Mouse (Mus musculus) spleen, postnatal 14 days (tissue): ENCODE measurements at regions not wholly inside any gene's neighbourhood (a gene's known extent, or its start where the extent isn't known, plus 50 kb on each side); places are given as distances from the start of the nearest gene placed in this dataset.
"Not testable (repeated sequence)": the region's sequence is repeated elsewhere in the genome, so short reads cannot be mapped to it uniquely, and the experiment has no call there.

Source experiments
- DNase-seq, 2 experiments: peaks; one replicate each; pipeline ENCODE4 v3.0.0; 2021 to 2022; ENCODE audit warnings: low spot score in 2 of 2

DNA sequence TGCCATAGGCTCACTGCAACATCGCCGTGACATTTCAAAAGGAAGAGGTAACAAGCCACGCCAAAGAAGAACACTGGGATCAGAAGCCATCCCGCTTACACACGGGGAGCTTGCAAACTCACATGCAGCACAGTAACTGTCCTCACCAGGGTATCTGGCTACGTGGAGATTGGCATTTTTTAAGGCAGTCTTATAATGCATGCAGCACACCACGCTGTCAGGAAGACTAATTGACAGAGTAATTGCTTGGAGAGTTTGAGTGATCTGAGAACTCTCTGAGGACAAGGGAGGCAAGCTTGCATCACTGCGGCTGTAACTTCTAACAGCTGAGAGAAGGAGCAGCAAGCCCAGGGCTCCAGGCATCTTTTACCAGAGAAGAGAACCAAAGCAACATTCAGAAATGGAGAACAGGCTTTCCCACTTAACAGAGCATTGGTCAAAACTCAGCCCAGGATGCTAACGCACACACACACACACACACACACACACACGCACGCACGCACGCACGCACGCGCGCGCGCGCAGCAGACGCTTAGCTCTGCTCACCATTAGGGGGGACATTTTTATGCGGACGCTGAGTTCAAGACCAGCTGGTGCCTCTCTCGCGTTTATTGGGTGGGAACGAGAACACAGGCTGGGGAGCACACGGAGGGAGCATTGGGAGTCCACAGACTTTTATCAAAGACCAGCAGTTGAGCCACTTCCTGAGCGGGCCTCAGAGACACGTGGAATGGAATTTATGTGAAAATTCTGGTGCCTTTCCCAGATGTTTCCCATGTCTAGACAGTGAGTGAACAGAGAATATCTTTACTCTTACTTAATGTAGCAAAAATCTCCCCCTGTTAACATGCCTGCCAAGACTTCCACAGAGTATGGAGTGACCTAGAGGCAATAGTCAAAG is 66.6 kb downstream of the 1700129C05Rik start:
- no peak for DNase-seq

DNA sequence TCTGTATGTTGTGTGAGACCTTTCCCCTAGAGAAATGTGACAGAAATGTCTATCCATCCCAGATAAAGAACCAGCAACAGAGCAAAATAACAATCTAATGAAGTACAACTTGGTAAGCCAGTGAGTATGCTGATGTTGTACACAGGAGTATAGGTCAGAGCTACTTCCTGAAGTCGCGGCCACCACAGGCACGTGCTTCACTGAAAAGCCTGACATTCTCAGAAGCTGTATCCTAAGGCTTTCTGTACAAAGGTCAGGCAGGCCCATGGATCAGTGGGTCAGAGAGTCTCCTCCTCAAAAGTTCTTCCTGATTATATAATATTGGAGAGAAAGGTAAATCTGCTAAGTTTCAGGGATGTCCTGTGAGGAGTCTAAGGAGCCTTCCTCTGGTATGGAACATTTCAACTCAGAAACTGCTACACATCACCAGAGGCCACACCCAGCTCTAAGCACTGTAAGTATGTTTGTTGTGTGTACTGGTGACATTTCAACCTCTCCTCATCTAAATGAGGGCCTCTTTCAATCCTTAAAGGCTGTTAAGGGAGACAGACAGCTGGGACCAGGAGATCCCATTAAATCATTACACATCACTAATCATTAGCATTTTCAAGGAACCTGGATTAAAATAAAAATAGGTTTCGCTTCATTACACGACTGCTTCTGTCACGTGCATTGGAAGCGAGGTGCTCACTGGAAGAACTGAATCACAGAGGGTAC is 70.2 kb downstream of the 1700129C05Rik start:
- no peak for DNase-seq

DNA sequence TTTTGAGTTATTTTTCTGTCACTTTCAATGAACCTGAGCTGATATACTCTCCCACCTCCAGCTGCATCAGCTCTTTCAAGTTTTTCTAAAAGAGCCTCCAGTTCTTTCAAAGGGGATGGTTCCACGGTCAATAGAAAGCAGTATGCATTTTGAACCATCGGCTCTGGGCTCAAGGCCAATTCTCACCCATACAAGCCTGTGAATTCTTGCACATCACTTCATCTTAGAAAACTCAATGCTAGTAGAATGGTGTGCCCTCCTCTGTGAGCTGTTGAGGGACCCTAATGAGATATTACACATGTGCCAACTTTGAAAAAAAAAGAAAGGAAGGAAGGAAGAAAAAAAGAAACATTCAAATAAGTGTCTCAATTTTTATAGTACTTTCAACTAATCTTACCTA is 72.6 kb downstream of the 1700129C05Rik start:
- DNase-seq: no peak

DNA sequence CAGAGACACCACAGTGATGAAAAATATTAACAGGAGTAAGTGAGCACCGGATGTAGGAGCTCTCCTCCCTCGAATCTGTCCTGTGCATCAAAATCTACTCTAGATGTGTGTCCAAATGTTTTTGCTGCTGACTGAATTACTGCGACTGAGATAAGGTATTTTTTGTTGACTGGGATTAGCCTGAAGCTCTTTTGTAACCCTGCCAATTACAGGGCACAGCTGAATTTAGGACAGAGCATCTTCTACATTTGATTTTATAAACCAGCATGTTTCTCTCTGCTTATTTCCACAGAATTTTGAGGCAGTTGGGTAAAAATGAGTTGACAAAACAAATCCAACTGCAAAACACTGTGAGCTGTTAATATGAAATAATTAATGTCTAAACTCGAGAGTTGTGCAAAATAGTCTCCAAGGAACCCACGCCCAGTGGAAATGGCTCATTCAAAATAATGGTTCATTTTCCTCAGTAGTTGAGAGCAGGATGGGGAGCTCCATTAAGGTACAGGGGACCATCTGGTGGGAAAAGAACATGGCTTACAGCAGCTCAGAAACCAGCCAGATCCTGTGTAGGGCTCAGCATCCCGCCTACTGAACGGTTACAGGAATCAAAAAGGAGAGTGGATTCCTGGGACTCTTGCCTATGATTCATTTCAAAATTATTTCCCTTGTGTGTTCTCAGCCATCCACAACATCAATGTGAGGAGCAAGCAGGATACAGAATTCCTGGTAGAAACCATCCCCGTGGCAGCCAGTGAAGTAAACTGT is 76.1 kb downstream of the 1700129C05Rik start:
- no peak for DNase-seq

DNA sequence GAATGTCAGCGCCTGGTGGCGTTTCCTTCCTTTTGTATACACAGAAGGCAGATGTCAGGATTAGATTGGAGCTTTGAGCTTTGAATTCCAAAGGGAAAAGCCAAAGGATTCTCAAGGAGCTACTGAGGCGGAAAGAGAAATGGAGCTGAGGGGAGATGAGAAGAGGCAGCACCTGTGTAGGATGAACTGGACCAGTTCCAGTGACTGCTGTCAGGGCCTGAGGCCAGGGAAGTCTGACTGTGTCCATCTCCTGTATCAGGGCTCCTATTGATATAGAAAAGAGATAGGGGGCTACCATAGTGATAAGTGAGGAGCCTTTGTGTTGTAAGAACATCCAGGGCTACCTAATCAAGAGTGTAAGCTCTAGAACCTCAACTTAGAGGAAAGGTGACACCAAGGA is 79.5 kb downstream of the 1700129C05Rik start:
- no peak for DNase-seq

DNA sequence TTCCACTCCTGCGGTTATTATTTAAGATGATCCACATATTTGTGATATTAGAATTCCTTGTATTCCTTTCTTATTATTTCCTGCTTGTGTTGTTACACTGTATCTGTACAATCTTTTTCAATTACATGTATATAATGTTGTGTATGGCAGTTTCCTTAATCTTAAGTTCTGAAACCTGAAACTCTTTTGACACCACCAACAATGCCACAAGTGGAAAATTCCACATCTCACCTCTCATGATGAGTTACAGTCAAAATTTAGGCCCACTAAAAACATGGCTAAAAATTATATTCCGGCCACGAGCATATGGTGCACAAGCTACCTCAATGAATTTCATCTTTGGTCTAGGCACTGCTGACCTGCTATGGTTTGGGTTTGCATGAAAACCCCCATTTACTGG is 85.9 kb downstream of the 1700129C05Rik start:
- DNase-seq: no peak

DNA sequence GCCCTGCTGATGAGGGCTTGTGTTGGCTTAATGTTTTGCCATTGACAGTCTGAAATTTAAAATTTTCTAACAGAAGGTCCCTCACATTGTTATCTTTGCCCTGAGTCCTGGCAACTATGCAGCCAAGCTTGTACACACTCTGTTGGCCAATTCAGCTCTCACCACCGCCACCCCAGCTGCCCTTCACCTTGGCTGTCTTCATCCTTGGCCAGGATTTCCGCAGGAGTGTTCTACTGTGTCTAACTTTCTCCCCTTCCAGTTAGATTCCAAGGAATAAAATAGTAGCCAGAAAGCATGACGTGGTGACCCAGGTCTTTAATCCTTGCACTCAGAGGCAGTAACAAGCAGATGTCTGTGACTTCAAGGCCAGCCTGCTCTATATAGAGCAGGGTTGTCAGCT is 87.4 kb downstream of the 1700129C05Rik start:
- no peak for DNase-seq

DNA sequence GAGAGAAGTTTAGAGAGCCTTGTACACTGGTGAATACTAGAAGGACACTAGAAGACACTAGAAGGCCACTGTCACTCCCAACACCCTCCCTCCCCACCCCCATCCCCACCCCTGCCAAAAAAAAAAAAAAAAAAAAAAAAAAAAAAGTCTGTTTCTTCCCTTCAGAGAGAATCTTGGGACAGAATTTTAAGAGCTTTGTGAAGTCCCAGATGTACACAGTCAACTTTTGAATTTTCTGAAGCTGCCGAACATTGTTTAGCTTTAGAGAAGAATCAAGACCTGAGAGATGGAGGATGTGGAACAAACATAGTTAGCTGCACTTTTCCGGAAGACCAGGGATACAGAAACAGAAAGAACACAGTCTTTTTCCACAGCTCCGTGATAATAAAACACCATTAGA is 90.3 kb downstream of the 1700129C05Rik start:
- DNase-seq: no peak

DNA sequence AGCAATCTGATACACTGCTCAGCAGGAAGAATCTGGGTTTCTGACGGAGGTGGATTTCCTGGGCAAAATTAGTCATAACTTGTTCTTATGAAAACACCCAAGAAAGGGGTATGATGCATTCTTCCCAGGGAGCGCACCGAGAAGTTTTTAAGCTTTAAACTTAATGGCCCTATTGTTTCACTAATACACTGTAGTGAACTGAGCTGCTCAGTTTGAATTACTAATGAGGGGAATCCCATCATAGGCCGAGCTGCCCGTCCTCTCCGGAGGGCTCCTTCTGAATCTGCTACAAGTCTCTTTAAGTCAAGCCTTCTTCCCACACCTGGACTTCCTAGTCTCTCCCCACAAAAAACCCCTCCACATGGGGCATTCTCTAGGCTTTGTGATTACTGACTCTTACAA is 91.2 kb downstream of the 1700129C05Rik start:
- DNase-seq: no peak

DNA sequence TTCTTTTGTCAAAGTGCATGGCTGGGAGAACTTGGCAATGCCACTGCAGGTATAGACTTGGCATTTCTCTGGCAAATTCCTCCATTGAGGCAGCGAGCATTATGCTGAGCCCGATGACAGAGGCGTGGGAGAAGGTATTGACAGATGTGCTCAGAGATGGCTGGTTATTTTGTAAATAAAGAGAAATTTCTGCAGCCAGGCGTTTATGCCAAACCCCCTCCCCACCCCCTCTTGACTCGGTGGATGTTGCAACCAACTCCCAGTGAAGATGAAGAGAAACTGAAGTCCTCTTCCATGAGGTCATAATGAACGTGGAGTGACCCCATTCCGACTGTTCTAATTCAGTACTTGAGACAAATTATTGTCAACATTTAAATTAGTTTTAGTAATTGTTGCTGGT is 97.0 kb downstream of the 1700129C05Rik start:
- DNase-seq: no peak

DNA sequence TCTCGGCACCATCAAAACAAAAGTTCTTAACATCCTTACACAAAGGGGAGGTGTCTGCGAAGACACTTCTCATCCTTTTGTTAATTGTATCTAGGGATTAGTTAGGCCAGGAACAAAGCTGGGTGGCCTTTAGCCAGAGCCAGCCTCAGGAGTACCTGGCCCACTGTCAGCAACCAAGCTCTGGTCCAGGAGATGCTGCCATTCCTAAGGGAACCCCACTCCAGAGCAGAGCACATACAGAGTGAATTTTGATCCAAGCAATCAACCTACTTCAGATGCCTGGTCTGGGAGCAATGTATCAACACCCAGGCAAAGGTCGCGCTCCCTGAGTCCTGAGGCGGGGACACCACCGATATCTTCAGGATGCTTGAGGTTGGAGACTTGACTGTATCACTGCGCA is 97.5 kb downstream of the 1700129C05Rik start:
- no peak for DNase-seq

DNA sequence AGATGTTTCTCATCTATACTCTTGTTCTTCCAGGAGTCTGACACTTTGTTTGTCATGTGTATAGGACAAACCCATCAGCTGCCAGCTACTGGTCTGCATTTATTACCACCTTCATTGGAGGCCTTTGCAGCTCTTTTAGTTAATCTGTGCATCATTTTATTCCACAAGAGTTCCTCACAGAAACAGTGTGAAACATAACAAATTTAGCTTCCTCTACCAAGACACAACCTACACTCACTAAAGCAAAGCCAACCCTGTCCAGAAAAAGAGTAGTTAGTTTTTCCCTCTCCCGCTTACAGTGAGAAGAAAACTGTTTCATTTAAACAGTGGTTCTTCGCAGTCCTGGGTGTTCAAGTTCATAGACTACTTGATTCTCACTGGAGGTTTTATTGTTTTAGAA is 100.5 kb downstream of the 1700129C05Rik start:
- no peak for DNase-seq

DNA sequence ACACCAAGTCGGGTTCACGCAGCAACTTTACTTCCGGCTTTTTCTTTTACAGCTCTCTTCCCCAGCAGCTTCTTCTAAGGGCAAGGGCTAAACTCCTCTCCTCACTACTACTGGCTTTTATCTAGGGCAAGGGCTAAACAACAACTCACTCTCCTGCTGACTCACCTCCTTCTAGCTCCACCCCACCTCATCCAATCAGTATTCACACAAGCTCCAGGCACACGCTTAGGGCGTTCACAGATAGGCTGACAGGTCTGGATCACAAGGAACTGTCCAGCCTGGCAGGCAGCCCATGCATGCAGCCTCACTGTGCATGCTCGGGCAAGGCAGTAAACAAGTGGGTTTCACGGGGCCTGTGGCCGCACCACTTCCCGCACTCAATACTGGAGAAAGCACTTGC is 116.9 kb downstream of the 1700129C05Rik start:
- not testable (repeated sequence) for DNase-seq

DNA sequence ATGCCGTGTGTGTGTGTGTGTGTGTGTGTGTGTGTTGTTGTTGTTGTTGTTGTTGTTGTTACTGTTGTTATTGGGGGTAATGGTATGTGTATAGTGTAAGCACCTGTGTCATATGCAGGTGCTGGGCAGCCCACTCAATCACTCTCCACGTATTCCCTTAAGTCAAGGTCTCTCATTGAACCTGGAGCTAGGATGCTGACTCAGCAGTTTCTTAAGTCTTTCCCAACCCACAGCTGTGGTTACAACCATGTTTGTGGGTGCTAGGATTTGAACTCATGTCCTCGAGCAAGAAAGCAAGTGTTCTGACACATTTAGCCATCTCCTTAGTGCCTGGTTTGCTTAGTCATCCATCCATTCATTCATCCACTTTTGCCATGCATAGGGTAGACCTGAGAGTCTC is 133.2 kb downstream of the 1700129C05Rik start:
- DNase-seq: no peak

DNA sequence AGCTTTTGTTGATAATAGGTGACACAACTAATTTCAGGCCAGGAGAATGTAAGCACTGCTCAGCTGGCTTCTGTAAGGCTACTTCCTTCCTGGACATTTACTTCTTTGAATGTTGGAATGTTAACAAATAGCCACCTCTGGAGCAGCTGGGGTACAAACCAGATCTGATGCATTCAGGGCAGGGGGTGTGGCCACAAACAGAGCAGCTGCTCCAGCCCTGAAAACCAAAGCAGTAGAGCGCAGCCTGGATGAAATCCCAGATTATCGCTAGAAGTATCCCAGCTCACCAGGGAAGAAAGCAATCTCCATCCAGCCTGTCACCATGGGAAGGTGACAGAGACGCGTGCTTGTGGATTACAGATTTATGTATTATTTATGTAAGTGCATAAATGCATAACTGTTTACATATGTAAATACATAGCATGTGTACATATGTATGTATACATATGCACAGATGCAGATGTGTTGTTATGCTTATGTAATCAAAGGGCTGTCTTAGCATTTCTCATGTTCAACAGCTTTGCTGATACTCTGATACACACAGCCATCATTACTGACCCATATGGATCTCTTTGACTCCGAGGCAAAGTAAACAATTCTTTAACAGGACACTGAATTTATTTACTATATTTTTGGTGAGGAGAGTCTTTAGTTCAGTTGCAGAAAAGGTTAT is 143.5 kb downstream of the 1700129C05Rik start:
- DNase-seq: no peak

DNA sequence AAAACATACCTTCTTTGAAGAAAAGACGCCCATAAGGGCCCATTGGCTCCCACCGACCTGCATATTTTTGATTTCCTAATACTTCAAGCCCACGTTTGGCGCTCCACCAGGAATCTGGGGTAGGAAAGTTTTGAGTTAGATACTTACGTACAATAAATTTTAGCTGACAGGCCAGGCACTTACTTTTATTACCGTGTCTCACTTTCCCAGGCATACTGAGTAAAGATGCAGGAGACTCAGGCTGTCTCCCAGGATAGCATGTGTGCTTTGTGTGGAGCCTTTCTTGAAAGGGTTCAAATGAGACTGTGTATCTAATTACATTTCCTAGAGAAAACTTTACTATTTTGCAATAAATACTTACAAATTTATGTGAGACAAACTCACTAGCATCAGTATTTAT is 147.7 kb downstream of the 1700129C05Rik start:
- no peak for DNase-seq

DNA sequence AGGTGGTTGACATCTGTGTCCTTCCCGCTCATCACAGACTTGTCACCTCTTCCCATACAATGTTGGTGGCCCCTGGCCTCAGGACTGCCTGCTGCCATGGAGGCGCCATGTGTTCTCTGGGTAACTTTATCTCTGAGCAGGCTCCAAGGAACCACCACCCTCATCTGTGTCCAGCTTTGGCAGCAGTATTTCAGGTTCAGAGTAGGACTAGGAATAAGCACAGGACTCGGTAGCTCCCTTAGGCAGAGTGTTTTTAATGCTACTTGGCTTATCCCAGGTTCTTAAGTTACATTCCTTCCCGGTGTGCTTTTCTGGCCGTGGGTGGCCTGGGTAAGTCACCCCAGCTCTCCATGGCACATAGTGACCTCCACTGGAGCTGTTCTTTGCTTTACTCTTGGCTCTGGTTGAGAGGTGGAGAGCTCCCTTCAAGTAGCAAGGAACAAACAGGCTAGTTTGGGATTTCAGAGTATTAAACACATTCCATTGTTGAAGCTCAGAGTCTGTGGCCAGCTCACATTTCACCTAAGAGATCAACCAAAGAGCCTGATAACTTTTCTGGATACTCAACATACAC is 153.0 kb downstream of the 1700129C05Rik start:
- no peak for DNase-seq

DNA sequence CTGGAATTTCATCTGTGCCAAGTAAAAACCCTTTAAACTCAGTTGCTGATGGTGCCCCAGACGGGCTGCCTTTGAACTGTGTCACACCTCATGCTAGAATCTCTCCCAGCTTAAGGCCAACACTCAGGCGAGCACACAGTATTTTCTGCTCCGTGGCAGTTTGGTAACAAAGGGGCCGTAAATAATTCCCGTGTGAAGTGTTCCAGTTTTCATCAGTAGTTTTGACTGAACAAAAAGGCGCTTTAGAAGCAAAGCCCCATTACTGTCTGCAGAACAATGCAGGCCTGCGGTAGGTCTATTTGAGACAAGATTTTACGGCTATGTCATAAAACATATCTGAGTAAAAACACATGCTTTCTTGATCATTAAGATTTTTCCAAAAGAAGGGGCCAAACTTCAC is 155.0 kb downstream of the 1700129C05Rik start:
- DNase-seq: no peak

DNA sequence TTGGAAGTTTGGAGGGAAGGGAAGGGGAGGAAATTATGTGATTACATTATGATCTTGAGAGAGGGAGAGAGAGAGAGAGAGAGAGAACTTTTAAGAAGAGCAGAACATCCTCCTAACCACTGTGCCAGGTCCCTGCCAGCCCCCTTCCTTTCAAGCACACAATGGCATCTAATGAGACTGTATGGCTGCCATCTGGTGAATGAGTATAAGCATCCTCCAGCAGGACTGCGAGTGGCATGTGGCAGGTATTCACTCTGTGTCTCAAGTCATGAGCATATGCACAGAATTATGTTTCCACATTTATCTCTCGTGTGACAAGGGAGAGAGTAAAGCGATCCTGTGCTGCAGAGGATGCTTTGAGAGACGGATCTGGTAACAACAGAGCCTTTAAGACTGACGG is 156.9 kb downstream of the 1700129C05Rik start:
- DNase-seq: no peak

DNA sequence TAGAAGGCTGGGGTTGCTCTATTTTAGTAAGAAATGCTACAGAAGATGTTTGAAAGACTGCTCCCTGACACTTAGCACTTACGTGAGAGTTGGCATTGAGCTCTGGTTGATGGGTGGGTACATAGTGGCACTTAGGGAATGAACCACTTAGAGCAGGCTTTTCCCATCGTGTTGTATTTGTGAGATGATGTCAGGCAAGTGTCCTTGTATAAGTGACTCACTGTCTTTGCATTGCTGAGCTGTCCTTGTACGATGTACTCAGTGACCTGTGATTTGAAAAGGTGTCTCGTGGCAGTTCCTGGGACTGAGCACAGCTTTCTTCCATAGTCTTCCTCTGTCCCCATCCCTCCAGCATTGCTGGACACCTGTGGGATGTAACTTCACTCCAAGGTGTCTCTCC is 165.9 kb downstream of the 1700129C05Rik start:
- no peak for DNase-seq

DNA sequence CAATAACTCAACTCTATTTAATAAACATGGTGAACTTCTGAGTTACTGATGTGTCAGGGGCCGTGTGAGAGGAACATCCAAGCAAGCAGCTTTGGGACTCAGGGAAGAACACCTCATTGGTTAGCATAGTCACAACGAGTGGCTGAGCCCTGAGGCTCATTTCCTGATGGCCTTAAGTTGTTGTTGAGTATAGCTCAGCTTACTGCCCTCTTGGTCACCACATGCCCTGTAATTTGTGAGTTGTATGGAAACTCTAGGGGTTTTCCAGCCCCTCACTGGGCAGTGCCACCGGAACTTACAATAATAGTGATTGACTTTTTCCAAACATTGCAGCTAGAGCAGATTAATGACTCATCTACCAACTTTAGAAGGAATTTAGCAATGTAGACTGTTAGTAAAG is 173.4 kb downstream of the 1700129C05Rik start:
- DNase-seq: no peak

DNA sequence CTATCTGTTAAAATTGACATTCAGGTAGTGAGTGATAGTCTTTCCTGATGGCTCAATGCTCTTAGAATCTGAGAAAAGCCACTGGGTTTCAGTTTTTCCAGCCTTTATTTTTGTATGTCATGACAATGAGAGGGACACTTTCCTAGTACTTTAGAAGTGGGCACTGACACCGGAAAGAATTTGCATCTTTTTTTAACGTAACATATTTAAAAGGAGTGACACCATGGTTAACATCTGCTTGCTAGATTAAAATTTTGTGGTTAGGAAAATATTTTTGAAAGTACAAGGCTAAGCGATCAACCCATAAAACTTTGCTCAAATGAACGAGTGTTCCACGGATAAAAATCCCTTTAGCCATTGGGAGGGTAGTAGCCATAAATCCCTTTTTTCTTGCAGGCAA is 174.7 kb downstream of the 1700129C05Rik start:
- DNase-seq: no peak
